Mouse (Mus musculus) testis, adult 2 months (tissue): ENCODE results near the gene Ubtd1.

Source experiments
- CTCF ChIP-seq: fragments of 200-500 bp; IDR thresholded peaks from 2 replicates; pipeline ENCODE4 v1.5.1; 2012; ENCODE audit warnings: low read depth, mild to moderate bottlenecking, inconsistent platforms, low read length, moderate library complexity; ENCODE audit not compliant: control insufficient read depth, insufficient read depth, insufficient replicate concordance
- POLR2A ChIP-seq: fragments of 200-500 bp; IDR thresholded peaks from 2 replicates; pipeline ENCODE4 v1.6.1; 2012; ENCODE audit warnings: low read depth, mild to moderate bottlenecking, inconsistent platforms, low read length, moderate library complexity; ENCODE audit not compliant: control insufficient read depth

- TF ChIP-seq CTCF (no peak), POLR2A (no peak)
These were observed 72.7 kb downstream of the Ubtd1 start for GRCm38 (mm10) chr19:42054255-42054654.
